Mouse (Mus musculus) limb, embryonic 12.5 days (tissue): ENCODE measurements around the gene Tmem86b. TPM values are rescaled to one million over a fixed set of nuclear protein-coding genes. Genes with fewer than 3 reads are reported as not detected.

Experiments used
- microRNA-seq: library from miRNA; unstranded; fragments of <30 nt; microRNA quantifications from one replicate; pipeline ENCODE4, GENCODE M21; 2017
- polyA plus RNA-seq: library from polyadenylated mRNA; unstranded; fragments of >200 nt; fragmentation: Nextera tagmentation; extraction: Ambion mirVana; gene quantifications from 2 replicates; pipeline ENCODE4 v1.2.1, GENCODE M21; 2016

Tmem86b gene
- polyA plus RNA-seq, 1 experiment from 2014 or later = 1.9 TPM

Small RNA genes lying within 50 kb of the gene (microRNA-seq; reads per million reads assigned to microRNA genes)
- gene Gm23577 = not detected

Other genes starting within 250 kb of the Tmem86b start
- gene Gp6, start 233.7 kb downstream of the Tmem86b start, polyA plus RNA-seq = 0.22 and 0.65 TPM in 2 replicates
- gene Rdh13, start 185.8 kb downstream of the Tmem86b start, polyA plus RNA-seq = 29.7 and 29.8 TPM in 2 replicates
- gene Eps8l1, start 170.7 kb downstream of the Tmem86b start, polyA plus RNA-seq = 6.2 and 6.4 TPM in 2 replicates
- 65.3 and 70.3 TPM in 2 replicates for gene Ppp1r12c, start 129.7 kb downstream of the Tmem86b start, polyA plus RNA-seq
- gene Tnnt1, start 115.0 kb downstream of the Tmem86b start, polyA plus RNA-seq = 186 and 195 TPM in 2 replicates
- 4.3 and 5.7 TPM in 2 replicates for gene Tnni3, start 107.2 kb downstream of the Tmem86b start, polyA plus RNA-seq
- 3.7 and 4.1 TPM in 2 replicates for gene Dnaaf3, start 99.0 kb downstream of the Tmem86b start, polyA plus RNA-seq
- 6.6 and 6.8 TPM in 2 replicates for gene Syt5, start 83.9 kb downstream of the Tmem86b start, polyA plus RNA-seq
- gene Ptprh, start 27.4 kb downstream of the Tmem86b start, polyA plus RNA-seq = not detected in 2 replicates
- gene Ppp6r1, start 27.6 kb upstream of the Tmem86b start, polyA plus RNA-seq = 10.6 and 14.8 TPM in 2 replicates
- 107 and 111 TPM in 2 replicates for gene Hspbp1, start 53.6 kb upstream of the Tmem86b start, polyA plus RNA-seq
- 2.4 and 3.6 TPM in 2 replicates for gene Brsk1, start 59.2 kb upstream of the Tmem86b start, polyA plus RNA-seq
- gene Tmem150b, start 93.8 kb upstream of the Tmem86b start, polyA plus RNA-seq = 0.13 and 0.26 TPM in 2 replicates
- gene Kmt5c, start 108.7 kb upstream of the Tmem86b start, polyA plus RNA-seq = 67.3 and 73.3 TPM in 2 replicates
- 61.5 and 70.0 TPM in 2 replicates for gene Cox6b2, start 121.7 kb upstream of the Tmem86b start, polyA plus RNA-seq
- not detected in 2 replicates for gene Fam71e2, start 139.9 kb upstream of the Tmem86b start, polyA plus RNA-seq
- not detected in 2 replicates for gene Il11, start 151.4 kb upstream of the Tmem86b start, polyA plus RNA-seq
- gene Tmem190, start 151.5 kb upstream of the Tmem86b start, polyA plus RNA-seq = 0.54 TPM in 1 of 2 replicates, not detected in the other
- 6.5 and 6.8 TPM in 2 replicates for gene Tmem238, start 158.2 kb upstream of the Tmem86b start, polyA plus RNA-seq
- 396 and 399 TPM in 2 replicates for gene Rpl28, start 161.5 kb upstream of the Tmem86b start, polyA plus RNA-seq
- gene Ube2s, start 181.2 kb upstream of the Tmem86b start, polyA plus RNA-seq = 437 and 457 TPM in 2 replicates
- gene Shisa7, start 213.3 kb upstream of the Tmem86b start, polyA plus RNA-seq = 0.12 and 0.21 TPM in 2 replicates
- 4.2 and 5.2 TPM in 2 replicates for gene Isoc2b, start 238.8 kb upstream of the Tmem86b start, polyA plus RNA-seq
- gene Isoc2a, start 245.7 kb upstream of the Tmem86b start, polyA plus RNA-seq = 0.97 and 1.3 TPM in 2 replicates